9 mouse cellular contexts compared by ENCODE assay signal in the genomic region with DNA sequence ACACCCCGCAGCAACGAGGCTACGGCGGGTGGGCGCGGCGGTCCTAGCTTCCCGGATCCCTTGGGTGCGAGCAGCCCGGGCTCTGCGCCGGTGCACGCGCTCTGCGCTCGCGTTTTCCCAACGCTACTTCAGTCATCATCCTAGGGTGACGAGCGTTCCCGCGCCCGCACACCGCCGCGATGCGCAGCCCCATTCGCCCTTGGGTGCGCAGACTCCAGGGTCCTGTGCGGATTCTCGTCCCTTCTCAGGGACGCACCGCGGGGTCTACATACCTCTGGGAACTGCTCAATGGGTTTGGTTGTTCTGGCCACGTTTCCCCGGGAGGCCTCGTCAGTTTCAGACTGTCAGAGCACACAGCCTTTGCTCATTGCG. TPM values are rescaled to one million over a fixed set of nuclear protein-coding genes. Genes with fewer than 3 reads are reported as not detected.
DNase-seq lines count a peak whose midpoint lies in the region; ATAC-seq and TF ChIP-seq lines count a peak whose summit lies in the region.
"Had no signal": no experiment of that assay in that cellular context is flagged by ENCODE, and none has a peak within 500 bp of the region (broad histone marks: within the 10 kb centered on the region; RNA-seq: fewer than 3 reads in every experiment).

No protein-coding gene starts in this region.

- WGBS in forebrain, postnatal 0 days, result under 1% methylated on average over 38 of the region's 38 CpGs
- WGBS in limb, embryonic 12.5 days, result 1% methylated on average over 37 of the region's 38 CpGs
- WGBS in neural tube, embryonic 14.5 days, result under 1% methylated on average over 38 of the region's 38 CpGs

- peak overlapping the region; percentile 87 for H3K27ac ChIP-seq in forebrain, postnatal 0 days (ENCODE audit: low read depth, low read length)
- no peak overlapping the region for H3K27ac ChIP-seq in limb, embryonic 12.5 days
- H3K27ac ChIP-seq in neural tube, embryonic 14.5 days (ENCODE audit: low read depth, low read length), result peak overlapping the region; percentile 67

- peak overlapping the region; percentile 76 for H3K9ac ChIP-seq in forebrain, postnatal 0 days
- peak overlapping the region; percentile 55 for H3K9ac ChIP-seq in limb, embryonic 12.5 days (replicated peaks)
- H3K9ac ChIP-seq in neural tube, embryonic 14.5 days (replicated peaks; ENCODE audit: low read depth, low read length), result peak overlapping the region; percentile 66

- H3K4me2 ChIP-seq in forebrain, postnatal 0 days (ENCODE audit: low read depth), result peak overlapping the region; percentile 91
- peak overlapping the region; percentile 99 for H3K4me2 ChIP-seq in limb, embryonic 12.5 days
- H3K4me2 ChIP-seq in neural tube, embryonic 14.5 days (ENCODE audit: low read depth, low read length), result peak overlapping the region; percentile 91

- TF ChIP-seq CTCF in forebrain, postnatal 0 days (IDR thresholded peaks at IDR 0.05; ENCODE audit: low read depth), result no peak

- peak; percentile 87 for ATAC-seq in forebrain, postnatal 0 days
- no peak for ATAC-seq in limb, embryonic 12.5 days (ENCODE audit: insufficient number of reproducible peaks, insufficient read depth, low FRiP score, low TSS enrichment, low read depth)
- ATAC-seq in neural tube, embryonic 14.5 days (ENCODE audit: low read depth), result peak; percentile 54
- ATAC-seq in monocyte, adult 5-6 weeks (replicated peaks; ENCODE audit: insufficient number of reproducible peaks, low FRiP score, low TSS enrichment, poor library complexity, severe bottlenecking), result no peak

- peaks cover 16% of the 10 kb centered on the region for H3K4me1 ChIP-seq in forebrain, postnatal 0 days (ENCODE audit: insufficient read depth)
- peaks cover 14% of the 10 kb centered on the region for H3K4me1 ChIP-seq in limb, embryonic 12.5 days (replicated peaks)
- H3K4me1 ChIP-seq in neural tube, embryonic 14.5 days (ENCODE audit: control insufficient read depth, insufficient read depth, low read length), result peaks cover 10% of the 10 kb centered on the region

- H3K36me3 ChIP-seq in forebrain, postnatal 0 days (ENCODE audit: insufficient read depth), result no peaks in the 10 kb centered on the region
- no peaks in the 10 kb centered on the region for H3K36me3 ChIP-seq in limb, embryonic 12.5 days
- no peaks in the 10 kb centered on the region for H3K36me3 ChIP-seq in neural tube, embryonic 14.5 days (ENCODE audit: control insufficient read depth, insufficient read depth, low read length)

- no peaks in the 10 kb centered on the region for H3K27me3 ChIP-seq in forebrain, postnatal 0 days (ENCODE audit: insufficient read depth, low read length)
- peaks cover 83% of the 10 kb centered on the region for H3K27me3 ChIP-seq in limb, embryonic 12.5 days
- peaks cover 16% of the 10 kb centered on the region for H3K27me3 ChIP-seq in neural tube, embryonic 14.5 days (ENCODE audit: control insufficient read depth, insufficient read depth, low read length)

- peak; percentile 19 for DNase-seq in gastrocnemius, postnatal 25 days
- no peak for DNase-seq in gastrocnemius, adult 8-10 months (ENCODE audit: low spot score in 2 of 2)
- DNase-seq in thymus, postnatal 0 days (ENCODE audit: low spot score), result peak; percentile 39
- no peak for DNase-seq in thymus, postnatal 36 days
- DNase-seq in forebrain, postnatal 0 days, result peak; percentile 85

- H3K4me3 ChIP-seq in forebrain, postnatal 0 days (ENCODE audit: low read depth, low read length), result peak overlapping the region; percentile 55
- H3K4me3 ChIP-seq in limb, embryonic 12.5 days (replicated peaks), result peak overlapping the region; percentile 60
- peak overlapping the region; percentile 54 for H3K4me3 ChIP-seq in neural tube, embryonic 14.5 days (ENCODE audit: low read depth, low read length)

- H3K9me3 ChIP-seq in forebrain, postnatal 0 days (ENCODE audit: low read length), result no peaks in the 10 kb centered on the region
- no peaks in the 10 kb centered on the region for H3K9me3 ChIP-seq in limb, embryonic 12.5 days
- no peaks in the 10 kb centered on the region for H3K9me3 ChIP-seq in neural tube, embryonic 14.5 days (ENCODE audit: control insufficient read depth, low read length)

RNA-seq across cellular contexts. Expression of gene AL607142.1, which starts 31.8 kb away (rescaled TPM):
- total RNA-seq in gastrocnemius, postnatal 25 days (2021), result not detected
- not detected for total RNA-seq in gastrocnemius, adult 8-10 months (2022)
- polyA plus RNA-seq in thymus, postnatal 0 days (2015; fragmentation: Nextera tagmentation; extraction: Ambion mirVana), result not detected in 2 replicates
- not detected in 2 replicates for total RNA-seq in forebrain, postnatal 0 days (2014; rRNA removed)
- polyA plus RNA-seq in forebrain, postnatal 0 days (2015; fragmentation: Nextera tagmentation; extraction: Ambion mirVana), result not detected in 2 replicates
- polyA plus RNA-seq in limb, embryonic 12.5 days (2016; fragmentation: Nextera tagmentation; extraction: Ambion mirVana), result not detected in 2 replicates
- not detected in 2 replicates for polyA plus RNA-seq in neural tube, embryonic 14.5 days (2014; fragmentation: Nextera tagmentation; extraction: Ambion mirVana)
- not detected in 3 replicates for total RNA-seq in monocyte, adult 5-6 weeks (2017)
- total RNA-seq: hematopoietic stem cell, adult 5-6 weeks had no signal

Comparison
In these comparisons a context has a peak if more than half of its experiments do, and no peak if none do; other contexts are left out.
1. DNase-seq: peak in gastrocnemius, postnatal 25 days (single experiment), thymus, postnatal 0 days (single experiment) and forebrain, postnatal 0 days (single experiment); none in gastrocnemius, adult 8-10 months (0 of 2) and thymus, postnatal 36 days (0 of 2).
2. ATAC-seq: peak in forebrain, postnatal 0 days (single experiment) and neural tube, embryonic 14.5 days (single experiment); none in limb, embryonic 12.5 days (single experiment) and monocyte, adult 5-6 weeks (single experiment).
3. Peak in every context shown above with its lines, with median percentiles within 50 percentile points of each other: H3K4me2 ChIP-seq, H3K4me3 ChIP-seq and H3K9ac ChIP-seq.